Mouse (Mus musculus): ENCODE measurements around the gene Olfr441.

- TF ChIP-seq GATA1 (IDR thresholded peaks at IDR 0.05; ENCODE audit: low read length) = no peak
- no peak for TF ChIP-seq TAL1 (IDR thresholded peaks at IDR 0.05; ENCODE audit: low read length)
These were observed 27.4 kb upstream of the Olfr441 start for GRCm38 (mm10) chr6:43078750-43079149.
